Mouse (Mus musculus): Measurements from ENCODE around the gene Anxa8.

Gene Anxa8

DNA sequence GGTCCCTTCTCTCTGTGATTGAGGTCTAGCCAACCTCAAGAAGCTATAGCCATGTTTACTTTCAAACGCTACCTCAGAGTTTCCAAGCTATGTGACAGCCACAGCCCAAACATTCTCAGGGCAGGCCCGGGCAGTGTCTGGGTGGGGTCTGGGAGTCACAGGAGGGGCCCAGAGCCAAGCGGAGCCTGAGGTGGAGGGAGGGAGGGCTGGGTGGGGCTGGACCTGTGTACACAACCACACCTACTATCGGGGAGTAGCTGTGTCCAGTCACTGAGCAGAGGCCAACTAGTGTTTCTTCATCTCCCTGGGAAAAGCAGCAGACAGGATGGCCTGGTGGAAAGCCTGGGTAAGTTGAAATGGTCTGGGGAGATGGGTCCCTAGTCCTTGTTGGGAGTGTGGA is at the start of gene Anxa8:
Gene Anxa8, plus strand, starts transcription at position 251 of the 400 bp plus-strand sequence.
- no peak for DNase-seq (ENCODE audit: low read depth)

DNA sequence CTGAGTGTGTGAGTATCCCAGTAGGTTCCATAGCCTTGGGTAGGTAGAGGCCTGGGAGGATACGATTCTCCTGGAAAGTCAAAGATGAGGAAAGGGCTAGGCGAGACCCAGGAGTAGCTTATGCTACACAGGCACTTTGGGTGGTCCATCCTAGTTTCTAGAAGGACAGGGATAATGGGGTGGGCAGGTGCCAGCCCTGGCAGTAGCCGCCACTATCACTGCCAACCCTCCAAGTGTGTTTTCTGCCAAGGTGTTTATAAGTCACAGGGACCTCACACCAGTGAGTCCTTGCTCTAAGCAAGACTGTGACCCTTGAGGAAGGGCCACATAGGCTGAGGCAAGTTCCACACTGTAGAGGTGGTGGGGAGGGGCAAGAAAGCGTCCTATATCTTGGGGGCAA is 44.5 kb upstream of the Anxa8 start:
- no peak for DNase-seq (ENCODE audit: low read depth)

DNA sequence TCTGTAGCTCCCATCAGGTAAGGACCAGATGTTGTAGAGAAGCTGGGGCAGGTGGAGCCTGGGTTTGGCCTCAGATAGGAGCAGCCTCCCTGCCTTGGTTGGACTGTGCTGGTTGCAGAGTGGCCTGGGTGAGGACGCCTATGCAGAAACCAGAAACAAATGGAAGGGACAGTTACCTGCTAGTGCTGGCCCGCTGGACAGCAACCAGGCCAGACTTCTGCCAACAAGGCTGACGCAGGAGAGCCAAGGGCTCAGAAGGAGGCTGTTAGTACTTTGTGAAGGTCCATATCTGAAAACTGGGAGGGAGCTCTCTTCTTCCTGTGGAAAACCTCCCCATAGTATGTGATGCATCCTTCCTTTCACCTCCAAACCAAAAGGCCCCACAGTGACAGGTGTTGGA is 42.4 kb upstream of the Anxa8 start:
- no peak for DNase-seq (ENCODE audit: low read depth)

DNA sequence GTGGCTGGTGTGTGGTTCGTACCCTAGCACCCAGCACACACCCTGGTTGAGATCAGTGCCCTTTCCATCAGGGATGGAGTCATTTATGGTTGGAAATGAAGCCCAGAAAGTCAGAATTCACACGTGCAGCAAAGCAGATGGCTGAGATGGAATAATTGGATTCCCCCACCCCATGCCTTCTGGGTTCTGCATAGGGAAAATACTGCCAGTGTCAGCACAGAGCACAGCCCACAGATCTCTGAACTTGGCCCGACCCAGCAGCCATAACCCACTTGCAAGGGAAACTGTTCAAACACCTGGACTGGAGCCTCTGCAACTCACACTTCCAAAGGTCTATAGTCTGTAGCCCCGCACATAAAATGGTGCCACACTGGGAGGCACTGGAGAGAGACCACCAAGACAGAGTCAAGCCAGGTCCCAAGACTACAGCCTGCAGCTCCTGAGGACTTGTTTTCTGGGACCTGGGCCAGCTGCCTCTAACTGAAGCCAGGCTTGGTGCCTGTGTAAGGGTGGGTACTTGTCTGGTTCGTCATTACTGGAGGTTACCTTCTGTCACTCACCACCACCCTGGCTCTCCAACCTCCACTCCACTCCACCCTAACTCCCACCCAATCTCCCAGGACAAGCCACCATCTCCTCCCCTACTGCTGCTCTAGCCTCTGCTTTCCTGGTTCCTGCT is 35.5 kb upstream of the Anxa8 start:
- no peak for DNase-seq (ENCODE audit: low read depth)

DNA sequence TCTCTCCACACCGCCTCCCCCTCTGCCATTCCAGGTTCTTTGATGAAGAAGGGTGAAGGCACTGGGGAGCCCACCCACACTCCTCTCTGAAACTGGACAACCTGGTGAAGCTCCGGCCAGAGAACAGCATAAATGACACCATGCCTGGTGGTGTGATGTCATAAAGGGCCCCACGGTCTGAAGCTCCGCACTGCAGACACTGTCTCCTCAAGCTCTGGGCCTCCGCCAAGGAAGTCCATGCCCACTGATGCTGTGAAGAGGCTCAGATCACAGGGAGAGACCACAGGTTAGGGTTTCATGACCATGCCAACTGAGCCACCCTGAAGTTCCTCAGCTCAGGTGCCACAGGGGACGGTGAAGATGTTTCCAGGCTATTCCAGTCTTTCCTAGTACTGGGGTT is 33.3 kb upstream of the Anxa8 start, which contains the start of gene Antxrl:
Gene Antxrl, plus strand, starts transcription at position 192 of the 400 bp plus-strand sequence.
- no peak for DNase-seq (ENCODE audit: low read depth)

DNA sequence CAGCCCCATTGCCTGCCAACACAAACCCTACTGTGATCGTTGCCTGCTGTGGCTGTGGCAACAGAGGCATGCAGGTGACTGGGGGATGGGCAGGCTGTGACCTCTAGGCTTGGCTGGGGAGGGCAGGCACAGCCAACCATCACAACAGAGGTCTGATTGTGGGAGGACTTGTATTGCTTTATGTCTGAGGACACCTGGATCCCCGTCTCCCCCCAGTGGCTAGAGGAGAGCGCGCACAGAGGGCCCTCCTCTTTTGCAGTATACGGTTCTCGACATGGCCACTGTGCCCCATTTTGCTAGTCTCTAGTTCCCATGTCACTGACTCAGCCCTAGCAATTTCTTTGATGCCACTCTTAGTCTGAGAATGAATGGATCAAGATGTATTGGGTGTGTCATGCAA is 14.1 kb upstream of the Anxa8 start:
- DNase-seq (ENCODE audit: low read depth), result no peak

DNA sequence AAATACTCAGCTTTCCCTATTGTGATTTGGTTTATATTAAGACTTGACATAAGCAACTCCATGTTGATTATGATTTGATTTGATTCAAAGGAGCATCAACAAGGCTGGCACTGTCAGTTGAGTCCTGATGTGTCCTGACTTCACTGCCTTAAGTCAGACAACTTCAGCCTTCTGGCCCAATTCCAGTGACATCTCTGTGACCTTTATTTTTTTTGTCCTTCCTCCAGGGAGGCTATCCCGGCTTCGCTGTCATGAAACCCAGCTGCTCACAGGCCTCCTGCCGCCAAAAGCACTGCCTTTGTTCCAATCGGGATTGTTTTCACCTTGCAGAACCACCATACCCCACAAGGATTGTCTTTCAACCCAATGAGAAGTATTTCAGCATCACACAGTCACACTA is 10.4 kb upstream of the Anxa8 start:
- no peak for DNase-seq (ENCODE audit: low read depth)

DNA sequence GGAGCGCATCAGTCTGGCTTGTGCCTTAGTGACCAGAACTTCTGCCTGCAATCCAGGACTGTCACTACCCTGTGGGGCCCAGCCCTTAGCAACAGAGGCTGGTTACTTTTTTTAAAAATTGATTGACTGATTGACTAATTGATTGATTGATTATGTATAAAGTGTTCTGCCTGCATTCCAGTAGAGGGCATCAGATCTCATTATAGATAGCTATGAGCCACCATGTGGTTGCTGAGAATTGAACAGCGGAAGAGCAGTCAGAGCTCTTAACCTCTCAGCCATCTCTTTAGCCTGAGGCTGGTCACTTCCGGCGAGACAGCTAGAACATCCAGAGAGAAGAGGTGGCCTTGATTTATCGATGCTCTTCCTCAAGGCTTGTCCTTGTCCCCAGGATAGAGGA is 8.6 kb upstream of the Anxa8 start:
- no peak for DNase-seq (ENCODE audit: low read depth)

DNA sequence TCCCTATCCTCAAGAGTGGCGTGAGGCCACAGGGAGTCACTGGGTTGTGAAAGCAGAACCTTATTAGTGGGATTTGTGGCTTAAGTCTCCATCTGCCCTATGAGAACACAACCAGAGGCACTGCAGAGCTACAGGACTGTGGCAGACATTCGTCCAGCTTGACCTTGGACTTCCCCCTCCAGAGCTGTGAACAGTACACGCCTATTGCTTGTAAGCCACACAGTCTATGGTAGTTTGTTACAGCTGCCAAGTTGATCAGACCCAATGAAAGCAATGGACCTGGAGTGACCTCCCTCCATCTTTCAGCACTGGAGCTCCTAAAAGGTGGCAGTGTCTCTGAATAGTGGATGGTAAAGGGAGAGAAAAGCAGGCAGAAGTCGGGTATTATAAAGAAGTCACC is 7.5 kb upstream of the Anxa8 start:
- DNase-seq (ENCODE audit: low read depth), result no peak

DNA sequence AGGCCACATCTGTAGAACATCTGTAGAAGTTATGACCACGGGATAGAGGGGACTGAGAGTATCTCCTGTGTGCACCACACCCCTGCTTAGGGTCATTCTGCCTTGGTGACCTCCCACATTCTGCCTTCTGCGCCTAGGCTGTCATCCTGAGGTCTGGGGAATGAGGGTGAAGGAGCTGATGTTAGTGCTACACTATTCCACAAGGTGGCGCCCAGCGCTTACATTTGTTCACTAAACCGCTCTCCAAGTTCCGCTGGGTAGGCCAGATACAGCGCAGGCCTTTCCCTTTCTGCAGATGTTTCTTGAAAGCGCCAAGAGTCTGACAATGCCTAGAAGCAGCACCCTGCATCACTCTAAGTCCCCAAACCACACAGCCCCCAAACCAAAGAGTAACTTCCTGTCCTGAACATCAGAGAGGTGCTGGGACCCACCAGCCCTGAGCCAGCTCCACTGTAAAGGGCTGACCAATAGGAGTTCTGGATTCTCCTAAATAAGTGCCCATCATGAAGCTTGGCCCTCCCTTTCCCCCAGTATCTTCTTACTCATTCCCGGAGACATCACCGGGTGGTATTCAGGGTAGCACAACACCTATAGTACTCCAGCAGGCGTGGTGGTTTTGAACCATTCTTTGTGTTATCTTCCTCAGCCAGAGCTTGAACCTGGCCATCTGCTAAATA is 5.3 kb upstream of the Anxa8 start:
- peak; percentile 66 for DNase-seq (ENCODE audit: low read depth)

DNA sequence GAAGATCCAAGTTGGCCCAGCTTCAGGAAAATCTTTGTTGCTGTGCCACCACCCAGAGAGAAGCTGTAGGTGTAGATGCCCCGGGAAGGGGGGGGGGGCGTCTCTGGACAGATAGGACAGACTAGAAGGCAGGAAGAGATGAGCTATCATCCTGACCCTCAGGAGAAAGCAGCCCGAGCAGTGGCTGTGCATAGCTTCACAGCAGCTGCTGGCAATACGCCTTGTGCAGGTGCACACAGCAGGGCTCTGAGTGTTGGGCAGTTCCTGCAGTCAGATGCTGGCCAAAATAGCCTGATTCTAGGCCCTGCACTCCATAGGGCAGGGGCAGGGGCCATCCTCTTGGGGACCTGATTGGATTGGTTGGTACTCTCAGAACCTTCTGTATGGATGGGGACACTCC is 1.0 kb downstream of the Anxa8 start:
- DNase-seq (ENCODE audit: low read depth), result no peak

DNA sequence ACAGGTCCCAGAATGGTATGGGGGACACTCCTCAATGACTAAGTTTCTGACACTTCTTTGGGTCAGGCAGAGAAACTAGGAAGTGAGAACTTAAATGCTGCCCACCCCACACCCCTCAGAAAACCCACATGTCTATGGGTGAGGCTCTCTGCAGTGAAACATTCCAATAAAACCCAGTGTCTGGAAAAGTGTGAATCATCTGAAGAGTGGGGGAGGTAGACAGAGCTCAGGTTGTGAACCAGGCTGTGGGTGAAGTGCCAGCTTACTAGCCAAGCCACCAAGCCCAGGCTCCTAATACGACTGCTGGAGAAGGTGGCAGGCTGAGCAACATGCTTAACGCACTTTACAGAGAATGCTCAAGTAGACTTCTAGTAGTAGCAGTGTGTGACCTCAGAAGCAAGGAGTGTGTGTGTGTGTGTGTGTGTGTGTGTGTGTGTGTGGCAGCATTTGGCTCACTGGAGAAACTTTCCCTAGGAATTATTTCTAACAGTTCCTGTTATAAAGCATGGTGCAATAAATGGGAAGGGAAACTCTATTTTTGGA is 2.1 kb downstream of the Anxa8 start:
- no peak for DNase-seq (ENCODE audit: low read depth)

DNA sequence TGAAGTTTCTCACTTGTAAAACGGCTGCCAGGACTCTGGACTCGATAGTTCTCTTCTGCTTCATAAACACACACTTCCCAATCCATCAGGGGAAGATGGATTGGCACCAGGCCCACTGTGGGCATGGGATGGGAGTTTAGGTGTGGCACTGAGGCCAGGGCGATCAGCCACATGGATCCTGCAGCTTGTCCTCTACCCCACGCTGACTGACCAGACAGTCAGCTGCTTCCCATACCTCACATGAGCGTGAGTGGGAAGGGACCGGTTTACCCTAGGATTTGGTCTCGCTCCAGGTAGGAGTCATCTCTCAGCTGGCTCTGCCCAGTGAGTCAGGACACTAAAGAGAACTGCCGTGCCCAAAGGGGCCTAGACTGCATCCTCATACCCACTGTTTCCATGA is 4.0 kb downstream of the Anxa8 start:
- no peak for DNase-seq (ENCODE audit: low read depth)

DNA sequence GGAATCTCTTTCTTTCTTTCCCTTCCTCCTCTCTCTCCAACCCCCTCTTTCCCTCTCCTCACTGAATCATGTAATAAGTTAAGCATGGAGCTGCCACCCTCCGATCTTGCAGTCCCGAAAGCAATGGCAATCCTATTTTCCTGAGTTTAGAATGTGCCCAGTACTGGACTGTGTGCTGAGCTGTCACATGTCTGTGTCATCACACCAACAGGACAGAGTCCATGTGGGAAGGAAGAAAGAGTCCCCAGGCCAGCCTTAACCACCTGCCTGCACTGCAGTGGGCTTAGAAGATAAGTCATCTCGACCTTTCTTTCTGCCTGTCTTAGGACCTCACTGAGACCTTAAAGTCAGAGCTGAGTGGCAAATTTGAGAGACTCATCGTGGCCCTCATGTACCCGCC is 5.7 kb downstream of the Anxa8 start:
- DNase-seq (ENCODE audit: low read depth), result no peak

DNA sequence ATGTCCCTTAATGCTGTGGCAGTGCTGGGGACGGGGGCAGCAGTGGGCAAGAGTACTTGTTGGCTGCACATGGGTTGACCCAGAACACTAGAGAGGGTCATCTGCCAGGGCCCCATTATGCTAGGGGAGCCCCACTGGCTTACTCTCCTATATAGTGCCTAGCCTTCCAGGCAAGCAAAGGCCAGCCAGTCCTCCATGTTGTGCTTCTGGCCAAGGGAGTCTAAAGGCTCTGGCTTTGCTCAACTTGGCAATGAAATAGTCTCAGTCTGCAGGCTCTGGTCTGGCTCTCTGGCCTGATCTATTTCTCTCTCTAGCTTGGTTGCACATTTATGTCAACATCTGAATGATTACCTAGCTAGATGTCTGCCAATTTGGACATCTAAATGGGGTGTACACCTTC is 7.1 kb downstream of the Anxa8 start:
- no peak for DNase-seq (ENCODE audit: low read depth)

DNA sequence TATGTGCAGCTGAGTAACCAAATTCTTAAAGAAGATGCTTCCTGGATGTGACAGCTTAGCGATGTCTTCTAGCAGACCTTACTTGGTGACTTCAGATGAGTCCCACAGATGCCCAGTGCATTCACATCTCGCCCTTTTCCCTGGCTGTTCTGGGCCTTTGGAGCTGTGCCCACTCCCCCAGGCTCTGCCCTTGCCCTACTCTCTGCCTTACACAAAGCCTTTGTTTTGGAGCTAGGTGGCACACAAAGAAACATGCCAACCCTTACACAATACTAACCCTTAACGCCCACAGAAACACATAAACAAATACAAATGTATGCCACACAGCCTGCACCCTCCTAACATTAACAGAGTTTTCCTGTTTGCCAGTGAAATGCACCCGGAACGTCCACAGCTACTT is 10.4 kb downstream of the Anxa8 start:
- no peak for DNase-seq (ENCODE audit: low read depth)

DNA sequence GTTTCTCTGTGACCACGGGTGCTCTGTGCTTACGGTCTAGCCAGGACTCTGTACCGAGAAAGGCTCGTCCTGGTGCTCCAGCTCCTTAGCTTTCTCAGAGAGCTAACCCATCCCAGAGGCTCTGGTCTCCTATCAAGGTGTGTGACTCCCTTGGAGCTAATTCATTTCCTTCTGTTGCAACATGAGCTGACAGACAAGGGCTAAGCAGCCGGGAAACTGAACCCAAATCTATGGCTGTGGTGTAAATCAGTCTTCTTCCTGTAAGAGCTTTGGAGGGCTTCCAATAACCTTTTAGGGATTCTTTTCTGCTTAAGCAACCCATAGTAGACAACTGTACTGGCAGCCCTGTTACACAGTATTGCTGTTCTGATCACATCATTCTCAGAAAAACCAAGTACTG is 16.8 kb downstream of the Anxa8 start, which contains the start of gene A630023A22Rik:
Gene A630023A22Rik, minus strand, starts transcription at position 154 of the 400 bp plus-strand sequence.
- no peak for DNase-seq (ENCODE audit: low read depth)

DNA sequence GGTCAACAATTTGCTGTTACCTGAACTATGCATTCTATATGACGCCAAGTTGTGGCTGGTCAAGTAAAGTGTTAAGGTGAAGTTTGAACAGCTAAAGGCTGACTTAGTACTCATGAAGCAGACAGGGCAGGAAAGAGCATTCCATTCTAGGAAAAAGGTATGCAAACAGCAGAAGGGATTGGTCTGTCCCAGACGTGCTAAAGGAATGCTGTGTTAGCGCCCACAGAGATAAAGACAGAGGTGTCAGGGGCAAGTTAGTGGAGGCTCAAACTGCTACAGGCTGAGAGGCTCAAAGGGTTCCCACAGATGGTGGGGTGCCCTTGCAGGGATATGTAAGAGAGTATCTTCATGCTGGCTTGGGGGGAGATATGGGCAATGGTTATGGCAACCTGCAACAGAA is 18.1 kb downstream of the Anxa8 start:
- no peak for DNase-seq (ENCODE audit: low read depth)

DNA sequence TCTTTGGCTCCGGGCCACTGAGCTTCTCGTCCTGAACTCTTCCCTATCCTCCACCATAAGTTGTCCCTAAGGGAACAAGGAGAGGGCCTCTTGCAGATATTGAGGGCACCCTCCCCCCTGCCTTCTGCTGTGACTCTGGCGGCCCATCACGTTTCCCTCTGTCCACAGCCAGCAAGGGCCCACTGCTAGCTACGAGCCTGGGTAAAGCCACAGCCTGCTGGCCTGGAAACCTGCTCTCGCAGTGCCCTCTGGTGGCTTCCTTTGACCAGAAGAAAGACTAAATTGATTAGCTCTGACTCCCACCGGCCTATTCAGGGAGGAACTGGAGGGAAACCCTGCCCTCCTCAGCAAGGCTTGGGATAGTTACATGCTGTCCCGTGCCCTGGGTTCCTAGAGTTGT is 19.1 kb downstream of the Anxa8 start:
- DNase-seq (ENCODE audit: low read depth), result peak; percentile 4

DNA sequence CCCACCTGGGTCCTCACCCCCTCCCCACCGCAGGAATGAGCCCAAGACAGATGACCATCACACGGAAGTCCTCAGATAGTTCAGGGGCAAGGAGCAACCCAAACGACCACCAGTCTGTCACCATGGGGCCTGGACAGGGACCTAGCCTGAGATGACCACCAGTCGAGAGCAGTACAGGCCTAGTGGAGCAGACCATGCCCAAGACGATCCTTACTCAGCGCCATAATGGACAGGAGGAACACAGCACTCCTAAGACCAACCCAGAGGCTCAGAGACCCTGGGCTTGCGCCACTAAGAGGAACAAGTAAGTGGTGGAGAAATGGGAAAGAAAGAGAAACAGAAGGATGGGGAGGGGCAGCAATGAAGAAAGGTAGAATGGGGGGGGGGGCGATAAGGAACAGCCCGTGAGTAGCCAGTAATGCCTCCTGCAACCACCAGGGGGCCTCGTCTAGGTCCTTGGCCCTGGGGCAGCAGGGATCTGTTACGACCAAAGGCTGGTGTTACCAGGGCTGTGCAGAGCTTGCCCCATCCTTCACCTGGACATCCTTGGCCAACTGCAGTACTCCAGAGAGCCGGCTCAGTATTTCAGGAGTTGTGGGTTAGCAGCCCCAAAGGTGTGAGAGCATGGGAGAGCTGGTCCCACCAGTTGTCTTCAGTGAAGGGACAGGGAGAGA is 20.7 kb downstream of the Anxa8 start:
- DNase-seq (ENCODE audit: low read depth), result peak; percentile 30

DNA sequence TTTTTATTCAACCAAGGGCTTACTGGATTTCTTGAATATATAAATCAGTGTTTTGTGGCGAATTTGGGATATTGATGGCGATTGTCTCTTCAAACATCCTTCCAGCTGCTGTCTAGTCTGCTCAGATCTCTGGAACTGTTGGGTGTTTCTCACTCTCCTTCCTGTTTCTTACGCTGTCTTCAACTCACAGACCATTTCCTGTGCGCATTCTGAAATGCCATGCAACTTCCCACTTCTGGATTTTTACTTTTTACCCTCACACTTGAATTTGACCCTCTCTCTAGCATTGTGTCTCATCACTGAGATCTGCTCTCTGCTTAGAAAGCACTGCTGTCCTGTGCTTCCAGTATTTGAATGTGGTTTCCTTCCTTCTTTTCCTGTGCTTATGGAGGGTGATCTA is 21.8 kb downstream of the Anxa8 start:
- DNase-seq (ENCODE audit: low read depth), result no peak

DNA sequence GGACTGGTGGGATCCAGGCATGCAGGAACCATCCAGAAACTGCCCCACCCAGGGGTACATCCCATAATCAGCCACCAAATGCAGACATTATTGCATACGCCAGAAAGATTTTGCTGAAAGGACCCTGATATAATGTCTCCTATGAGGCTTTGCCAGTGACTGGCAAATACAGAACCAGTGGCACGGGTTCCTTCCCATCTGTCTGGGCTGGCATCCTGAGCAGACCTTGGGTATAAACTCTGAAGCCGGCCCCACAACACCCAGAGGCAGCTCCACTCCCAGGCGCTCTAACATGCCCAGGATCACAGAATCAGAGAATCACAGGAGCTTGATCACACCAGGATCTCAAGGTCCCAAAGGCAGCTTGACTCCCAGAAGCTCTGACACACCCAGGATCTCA is 28.5 kb downstream of the Anxa8 start:
- DNase-seq (ENCODE audit: low read depth), result no peak

Measured in induced T-regulatory cell, adult 2 months (primary cell).